Mouse (Mus musculus): ENCODE results near the gene Arhgap21. TPM values are rescaled to one million over a fixed set of nuclear protein-coding genes. Genes with fewer than 3 reads are reported as not detected.

Arhgap21 gene
- polyA plus RNA-seq, 1 experiment: 12.6 TPM

DNA sequence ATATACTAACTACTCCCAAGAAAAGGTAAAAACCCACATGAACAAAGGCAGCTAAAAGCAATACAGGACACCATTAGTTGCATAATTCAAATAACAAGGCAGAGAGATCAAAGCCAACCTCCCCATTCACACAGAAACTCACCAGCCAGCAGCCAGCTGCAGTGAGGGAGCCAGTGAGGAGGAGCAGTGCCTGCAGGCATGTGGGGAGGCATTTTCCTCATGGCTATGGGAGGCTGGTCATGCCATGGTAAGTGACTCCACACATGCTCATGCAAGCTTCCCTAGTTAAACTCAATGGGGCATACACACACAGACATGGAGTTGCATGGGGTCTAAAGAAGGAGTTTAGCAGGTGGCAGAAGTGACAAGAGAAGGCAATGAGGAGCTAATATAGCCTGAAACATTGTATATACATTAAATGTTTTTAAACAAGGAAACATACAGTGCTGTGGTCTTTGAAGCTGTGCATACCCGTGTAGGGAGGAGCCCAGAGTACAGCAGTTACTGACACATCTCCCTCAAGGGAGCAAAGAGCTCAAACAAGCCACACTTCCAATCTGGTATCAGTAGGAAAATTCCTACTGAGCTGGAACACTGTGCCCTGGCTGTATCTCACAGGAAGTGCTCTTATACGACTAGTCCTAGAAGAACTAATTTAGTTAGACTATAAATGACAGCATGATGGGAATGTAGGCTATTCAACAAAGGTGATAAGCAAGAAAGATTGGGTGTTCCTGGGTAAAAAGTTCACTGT is 99.3 kb downstream of the Arhgap21 start:
- Histone ChIP-seq H3K36me3 (ENCODE audit: control insufficient read depth, insufficient read depth, low read length) (peaks cover 26% of the 10 kb centered on the region), H3K27ac (ENCODE audit: insufficient read depth, low read depth, low read length) (peak overlapping the region; percentile 38), H3K4me1 (ENCODE audit: control insufficient read depth, insufficient read depth, insufficient read length, low read length) (peaks cover 7% of the 10 kb centered on the region), H3K27me3 (ENCODE audit: control insufficient read depth, insufficient read depth, low read length) (no peaks in the 10 kb centered on the region), H3K4me3 (ENCODE audit: low read depth, low read length) (no peak overlapping the region)
- WGBS: 13% methylated on average over 2 of the region's 2 CpGs
- TF ChIP-seq POLR2A (IDR thresholded peaks at IDR 0.05; ENCODE audit: low read depth, low read length) (no peak), CTCF (IDR thresholded peaks at IDR 0.05; ENCODE audit: extremely low read depth, insufficient read length, insufficient replicate concordance, low read depth, low read length) (no peak)

GRCm38 (mm10) chr2:20868052-20868451 is 100.6 kb downstream of the Arhgap21 start:
- Histone ChIP-seq H3K4me3 (ENCODE audit: low read depth, low read length) (no peak overlapping the region), H3K27ac (ENCODE audit: insufficient read depth, low read depth, low read length) (no peak overlapping the region), H3K36me3 (ENCODE audit: control insufficient read depth, insufficient read depth, low read length) (peaks cover 32% of the 10 kb centered on the region), H3K27me3 (ENCODE audit: control insufficient read depth, insufficient read depth, low read length) (no peaks in the 10 kb centered on the region), H3K4me1 (ENCODE audit: control insufficient read depth, insufficient read depth, insufficient read length, low read length) (peaks cover 7% of the 10 kb centered on the region)
- no peak for TF ChIP-seq POLR2A (IDR thresholded peaks at IDR 0.05; ENCODE audit: low read depth, low read length)
- TF ChIP-seq CTCF (IDR thresholded peaks at IDR 0.05; ENCODE audit: extremely low read depth, insufficient read length, insufficient replicate concordance, low read depth, low read length): no peak

GRCm38 (mm10) chr2:20865795-20866194 is 102.9 kb downstream of the Arhgap21 start:
- WGBS: 86% methylated on average over 3 of the region's 3 CpGs
- Histone ChIP-seq H3K4me3 (ENCODE audit: low read depth, low read length) (no peak overlapping the region), H3K4me1 (ENCODE audit: control insufficient read depth, insufficient read depth, insufficient read length, low read length) (peaks cover 7% of the 10 kb centered on the region), H3K27ac (ENCODE audit: insufficient read depth, low read depth, low read length) (no peak overlapping the region), H3K27me3 (ENCODE audit: control insufficient read depth, insufficient read depth, low read length) (no peaks in the 10 kb centered on the region), H3K36me3 (ENCODE audit: control insufficient read depth, insufficient read depth, low read length) (peaks cover 43% of the 10 kb centered on the region)
- TF ChIP-seq POLR2A (IDR thresholded peaks at IDR 0.05; ENCODE audit: low read depth, low read length) (no peak), CTCF (IDR thresholded peaks at IDR 0.05; ENCODE audit: extremely low read depth, insufficient read length, insufficient replicate concordance, low read depth, low read length) (no peak)

DNA sequence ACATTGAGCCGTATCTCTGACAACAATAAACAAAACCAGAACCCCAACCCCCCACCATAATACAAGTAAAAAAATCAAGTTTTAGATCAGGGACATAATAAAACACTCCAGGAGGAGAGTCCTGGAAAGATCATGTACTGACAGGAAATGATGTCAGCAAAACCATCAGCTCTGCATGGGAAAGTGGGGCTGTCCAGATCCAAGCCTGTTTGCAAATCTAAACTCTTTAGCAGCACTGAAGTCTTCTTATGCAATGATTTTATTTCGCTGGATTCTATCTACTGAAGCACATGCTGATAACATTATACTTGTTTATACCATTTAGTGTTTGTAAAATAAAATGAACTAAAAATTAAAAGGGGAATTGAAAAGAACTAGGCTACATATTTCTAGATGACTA is 104.1 kb downstream of the Arhgap21 start:
- H3K27ac ChIP-seq (ENCODE audit: insufficient read depth, low read depth, low read length): no peak overlapping the region
- H3K4me1 ChIP-seq (ENCODE audit: control insufficient read depth, insufficient read depth, insufficient read length, low read length): peaks cover 7% of the 10 kb centered on the region
- H3K27me3 ChIP-seq (ENCODE audit: control insufficient read depth, insufficient read depth, low read length): no peaks in the 10 kb centered on the region
- WGBS: 82% methylated on average over 2 of the region's 2 CpGs
- no peak overlapping the region for H3K4me3 ChIP-seq (ENCODE audit: low read depth, low read length)
- TF ChIP-seq CTCF (IDR thresholded peaks at IDR 0.05; ENCODE audit: extremely low read depth, insufficient read length, insufficient replicate concordance, low read depth, low read length) (no peak), POLR2A (IDR thresholded peaks at IDR 0.05; ENCODE audit: low read depth, low read length) (no peak)
- H3K36me3 ChIP-seq (ENCODE audit: control insufficient read depth, insufficient read depth, low read length): peaks cover 49% of the 10 kb centered on the region

- Histone ChIP-seq H3K4me3 (ENCODE audit: low read depth, low read length) (no peak overlapping the region), H3K27me3 (ENCODE audit: control insufficient read depth, insufficient read depth, low read length) (no peaks in the 10 kb centered on the region), H3K27ac (ENCODE audit: insufficient read depth, low read depth, low read length) (no peak overlapping the region), H3K4me1 (ENCODE audit: control insufficient read depth, insufficient read depth, insufficient read length, low read length) (no peaks in the 10 kb centered on the region), H3K36me3 (ENCODE audit: control insufficient read depth, insufficient read depth, low read length) (peaks cover 66% of the 10 kb centered on the region)
- no peak for TF ChIP-seq CTCF (IDR thresholded peaks at IDR 0.05; ENCODE audit: extremely low read depth, insufficient read length, insufficient replicate concordance, low read depth, low read length)
- no peak for TF ChIP-seq POLR2A (IDR thresholded peaks at IDR 0.05; ENCODE audit: low read depth, low read length)
- WGBS: 82% methylated on average over 5 of the region's 5 CpGs
Measured at GRCm38 (mm10) chr2:20860756-20861155, 107.9 kb downstream of the Arhgap21 start.

DNA sequence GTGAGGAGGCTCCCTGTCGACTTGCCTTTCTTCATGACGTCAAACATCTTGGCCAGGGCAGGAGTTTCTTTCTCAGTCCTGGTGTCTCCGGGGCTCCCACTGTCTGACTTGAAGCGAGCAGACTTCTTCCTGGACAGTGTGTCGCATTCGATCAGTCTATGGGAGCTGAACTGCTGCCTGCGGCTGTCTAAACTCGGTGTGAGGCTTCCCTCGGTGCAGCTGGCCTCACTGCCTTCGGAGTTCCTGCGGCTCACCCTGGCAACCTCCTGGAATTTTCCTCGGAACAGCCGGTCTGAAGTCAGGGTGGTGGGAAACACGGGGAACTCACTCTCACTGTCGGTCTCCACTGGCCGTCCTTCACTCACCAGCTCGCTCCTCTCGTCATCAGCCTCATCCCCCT is 119.3 kb downstream of the Arhgap21 start:
- TF ChIP-seq POLR2A (IDR thresholded peaks at IDR 0.05; ENCODE audit: low read depth, low read length) (no peak), CTCF (IDR thresholded peaks at IDR 0.05; ENCODE audit: extremely low read depth, insufficient read length, insufficient replicate concordance, low read depth, low read length) (no peak)
- Histone ChIP-seq H3K4me1 (ENCODE audit: control insufficient read depth, insufficient read depth, insufficient read length, low read length) (no peaks in the 10 kb centered on the region), H3K27me3 (ENCODE audit: control insufficient read depth, insufficient read depth, low read length) (no peaks in the 10 kb centered on the region), H3K36me3 (ENCODE audit: control insufficient read depth, insufficient read depth, low read length) (peaks cover 55% of the 10 kb centered on the region), H3K27ac (ENCODE audit: insufficient read depth, low read depth, low read length) (no peak overlapping the region), H3K4me3 (ENCODE audit: low read depth, low read length) (no peak overlapping the region)
- WGBS: 95% methylated on average over 18 of the region's 18 CpGs

- no peak overlapping the region for H3K27ac ChIP-seq (ENCODE audit: insufficient read depth, low read depth, low read length)
- 64% methylated on average over 3 of the region's 3 CpGs for WGBS
- no peaks in the 10 kb centered on the region for H3K36me3 ChIP-seq (ENCODE audit: control insufficient read depth, insufficient read depth, low read length)
- no peaks in the 10 kb centered on the region; the same call in 1 of the 2 replicates for H3K4me1 ChIP-seq (ENCODE audit: control insufficient read depth, insufficient read depth, insufficient read length, low read length)
- H3K27me3 ChIP-seq (ENCODE audit: control insufficient read depth, insufficient read depth, low read length): no peaks in the 10 kb centered on the region
- no peak overlapping the region for H3K4me3 ChIP-seq (ENCODE audit: low read depth, low read length)
- TF ChIP-seq POLR2A (IDR thresholded peaks at IDR 0.05; ENCODE audit: low read depth, low read length) (no peak), CTCF (IDR thresholded peaks at IDR 0.05; ENCODE audit: extremely low read depth, insufficient read length, insufficient replicate concordance, low read depth, low read length) (no peak)
Measured at GRCm38 (mm10) chr2:20831608-20832406, 136.9 kb downstream of the Arhgap21 start.
